Comparison of ENCODE assay signal across 8 mouse cellular contexts in the genomic region with DNA sequence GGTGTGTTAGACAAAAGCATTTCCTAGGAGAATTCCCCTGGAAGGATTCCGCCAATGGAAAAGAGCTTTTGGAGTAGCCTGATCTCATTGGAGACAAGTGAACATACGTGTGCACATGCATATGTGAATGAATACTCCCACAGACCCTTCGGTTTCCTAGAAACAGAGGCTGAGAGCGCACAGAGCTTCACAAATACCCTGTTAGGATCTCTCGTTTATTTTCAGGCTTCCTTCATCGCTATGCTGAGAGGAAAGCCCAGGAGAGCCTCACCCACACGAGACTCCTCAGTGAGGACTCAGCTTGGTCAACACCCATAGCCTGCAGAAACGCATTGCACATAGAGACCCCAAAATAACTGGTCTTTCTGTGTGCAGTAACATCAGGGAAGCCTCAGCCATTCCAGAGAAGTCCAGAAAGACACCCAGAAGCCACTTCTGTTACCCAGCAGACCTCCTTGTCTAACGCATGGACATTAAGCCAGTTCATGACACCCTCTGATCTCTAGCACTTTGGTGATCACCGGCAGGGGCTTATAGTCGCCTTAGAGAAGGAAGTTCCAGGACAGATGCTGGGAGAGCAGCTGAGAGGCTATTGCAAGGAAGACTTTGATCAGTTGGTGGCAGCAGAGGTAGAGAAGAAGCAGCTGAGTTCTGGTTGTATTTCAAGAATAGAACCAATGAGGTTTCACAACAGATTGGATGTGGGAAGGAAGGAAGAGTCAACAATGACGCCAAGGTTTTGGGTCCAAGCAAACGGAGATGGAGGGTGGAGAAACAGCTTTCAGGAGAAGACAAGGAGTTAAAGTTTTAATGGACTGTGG. TPM values are rescaled to one million over a fixed set of nuclear protein-coding genes. Genes with fewer than 3 reads are reported as not detected.
DNase-seq lines count a peak whose midpoint lies in the region; ATAC-seq lines count a peak whose summit lies in the region.

No protein-coding gene starts in this region.

- intact Hi-C loops in left cerebral cortex, postnatal 36 days (cut with DNase I), result loop anchor here (2.0 kb wide), 1 partner anchor 220 kb away; no protein-coding TSS in a partner anchor

- ATAC-seq in CD4-positive, CD25-positive, alpha-beta regulatory T cell, adult 4 months, result no peak
- ATAC-seq in intestine, embryonic 16.5 days, result peak; percentile 33; the same call in 1 of the 2 replicates
- ATAC-seq in cerebellum, adult (ENCODE audit: insufficient number of reproducible peaks, low FRiP score, low TSS enrichment), result no peak

- H3K4me3 ChIP-seq in intestine, embryonic 16.5 days (ENCODE audit: low read length), result no peak overlapping the region

- H3K4me1 ChIP-seq in intestine, embryonic 16.5 days (ENCODE audit: control insufficient read depth, insufficient read depth, low read length), result no peaks in the 10 kb centered on the region

- H3K27ac ChIP-seq in intestine, embryonic 16.5 days (ENCODE audit: low read length), result no peak overlapping the region

- H3K9me3 ChIP-seq in intestine, embryonic 16.5 days (ENCODE audit: control insufficient read depth, low read length), result no peaks in the 10 kb centered on the region

- H3K4me2 ChIP-seq in intestine, embryonic 16.5 days (ENCODE audit: low read depth, low read length), result no peak overlapping the region

- 47% methylated on average over 13 of the region's 13 CpGs for WGBS in intestine, embryonic 16.5 days

- H3K9ac ChIP-seq in intestine, embryonic 16.5 days (ENCODE audit: low read depth, low read length), result no peak overlapping the region

- H3K36me3 ChIP-seq in intestine, embryonic 16.5 days (ENCODE audit: control insufficient read depth, insufficient read depth, low read length), result no peaks in the 10 kb centered on the region

- peak; percentile 7 for DNase-seq in CD4-positive, CD25-positive, alpha-beta regulatory T cell, adult 2 months (ENCODE audit: low read depth, low spot score)
- peak; percentile 55 for DNase-seq in testis, postnatal 10 days (ENCODE audit: low spot score)
- DNase-seq in testis, postnatal 14 days (ENCODE audit: low spot score), result no peak
- peak; percentile 53 to 57 for DNase-seq in left cerebral cortex, postnatal 36 days (ENCODE audit: low spot score in 2 of 2)
- DNase-seq in right cerebral cortex, postnatal 25 days, result peak; percentile 59

- no peaks in the 10 kb centered on the region for H3K27me3 ChIP-seq in intestine, embryonic 16.5 days (replicated peaks; ENCODE audit: control insufficient read depth, insufficient read depth, low read length)

RNA-seq across cellular contexts. Expression of a gene that starts 58.4 kb away (rescaled TPM):
- not detected for polyA plus RNA-seq in CD4-positive, CD25-positive, alpha-beta regulatory T cell, adult 4 months (2017; shearing (Covaris generic))
- 0.13 and 0.15 TPM in 2 replicates for polyA plus RNA-seq in intestine, embryonic 16.5 days (2015; fragmentation: Nextera tagmentation; extraction: Ambion mirVana)
- total RNA-seq in left cerebral cortex, postnatal 36 days (2021), result under 1 TPM; 0.39 to 0.54 TPM
